Mouse (Mus musculus): ENCODE data around the gene Mrps18a. TPM values are rescaled to one million over a fixed set of nuclear protein-coding genes. Genes with fewer than 3 reads are reported as not detected.

Mrps18a gene
- total and polyA plus RNA-seq, 2 experiments, result 33.3 to 44.6 TPM

DNA sequence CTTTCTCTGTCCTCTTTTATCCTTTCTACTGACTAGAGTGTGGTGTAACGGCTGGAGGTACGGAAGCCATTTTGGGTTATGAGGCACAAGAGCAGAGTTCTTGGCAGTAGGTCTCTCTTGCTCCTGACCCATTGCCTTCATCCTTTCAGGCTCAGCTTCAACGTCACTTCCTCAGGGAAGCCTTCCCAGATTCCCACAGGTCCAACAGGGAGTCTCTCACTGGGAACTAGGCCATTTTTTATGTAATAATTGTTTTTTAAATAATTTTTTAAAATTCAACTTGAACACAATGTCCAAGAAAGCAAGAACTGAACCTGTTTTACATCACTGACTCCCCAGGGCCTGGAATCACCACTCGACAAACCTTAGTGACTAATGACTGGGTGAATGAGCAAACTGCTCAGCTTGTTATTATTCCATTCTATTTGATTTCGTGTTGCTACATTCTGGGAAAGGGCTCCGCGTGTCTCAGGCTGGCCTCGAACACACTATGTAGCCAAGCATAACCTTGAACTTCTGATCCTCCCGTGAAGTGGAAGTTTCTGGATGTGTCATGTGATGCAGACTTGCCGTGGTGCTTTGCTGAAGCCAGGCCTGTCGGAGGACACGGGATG is 32.8 kb upstream of the Mrps18a start:
- TF ChIP-seq CTCF (IDR thresholded peaks at IDR 0.05; ENCODE audit: low read depth, low read length) (no peak), POLR2A (IDR thresholded peaks at IDR 0.05; ENCODE audit: extremely low read depth, insufficient read depth, low read length) (no peak)
- Histone ChIP-seq H3K4me1 (ENCODE audit: control insufficient read depth, insufficient read depth, low read length) (peaks cover 6% of the 10 kb centered on the region), H3K27me3 (ENCODE audit: control insufficient read depth, insufficient read depth, low read length) (no peaks in the 10 kb centered on the region), H3K4me3 (ENCODE audit: insufficient read depth, low read depth, low read length) (no peak overlapping the region), H3K36me3 (ENCODE audit: control insufficient read depth, insufficient read depth, low read length) (no peaks in the 10 kb centered on the region), H3K9ac (ENCODE audit: low read depth, low read length) (no peak overlapping the region), H3K27ac (replicated peaks; ENCODE audit: insufficient read depth, low read depth, low read length) (no peak overlapping the region), H3K79me2 (ENCODE audit: control insufficient read depth, insufficient read depth, low read length) (no peaks in the 10 kb centered on the region)
- no peak for DNase-seq (ENCODE audit: extremely low read depth, low read depth, low spot score)
- 91% methylated on average over 12 of the region's 12 CpGs for WGBS

- no peak overlapping the region for H3K4me3 ChIP-seq (ENCODE audit: insufficient read depth, low read depth, low read length)
- no peaks in the 10 kb centered on the region for H3K27me3 ChIP-seq (ENCODE audit: control insufficient read depth, insufficient read depth, low read length)
- H3K27ac ChIP-seq (replicated peaks; ENCODE audit: insufficient read depth, low read depth, low read length), result no peak overlapping the region
- no peaks in the 10 kb centered on the region for H3K4me1 ChIP-seq (ENCODE audit: control insufficient read depth, insufficient read depth, low read length)
- no peaks in the 10 kb centered on the region for H3K36me3 ChIP-seq (ENCODE audit: control insufficient read depth, insufficient read depth, low read length)
- H3K9ac ChIP-seq (ENCODE audit: low read depth, low read length), result no peak overlapping the region
- TF ChIP-seq POLR2A (IDR thresholded peaks at IDR 0.05; ENCODE audit: extremely low read depth, insufficient read depth, low read length) (no peak), CTCF (IDR thresholded peaks at IDR 0.05; ENCODE audit: low read depth, low read length) (no peak)
- 78% methylated on average over 2 of the region's 2 CpGs for WGBS
- no peaks in the 10 kb centered on the region for H3K79me2 ChIP-seq (ENCODE audit: control insufficient read depth, insufficient read depth, low read length)
- DNase-seq (ENCODE audit: extremely low read depth, low read depth, low spot score), result no peak
Measured at GRCm38 (mm10) chr17:46079037-46079436, 31.7 kb upstream of the Mrps18a start.

DNA sequence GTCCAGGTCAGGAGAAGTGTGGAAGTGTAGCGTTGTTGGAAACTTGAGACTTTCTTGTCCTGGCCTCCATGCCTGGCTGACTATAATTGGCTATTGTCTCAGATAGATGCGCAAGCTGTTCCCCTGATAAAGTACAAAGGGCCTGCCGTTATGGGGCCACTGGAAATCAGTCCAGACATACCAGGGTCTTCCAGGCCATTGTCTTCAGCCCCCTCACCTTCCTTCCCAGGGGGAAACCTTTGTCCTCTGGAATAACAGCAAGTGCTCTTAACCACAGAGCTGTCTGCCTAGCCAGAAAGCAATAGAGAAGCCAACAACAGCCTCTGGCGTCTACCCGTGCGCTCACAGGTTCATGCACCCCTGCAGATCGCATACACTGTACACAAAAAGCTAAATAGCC is 30.4 kb upstream of the Mrps18a start:
- no peak overlapping the region for H3K9ac ChIP-seq (ENCODE audit: low read depth, low read length)
- H3K36me3 ChIP-seq (ENCODE audit: control insufficient read depth, insufficient read depth, low read length), result no peaks in the 10 kb centered on the region
- no peaks in the 10 kb centered on the region for H3K27me3 ChIP-seq (ENCODE audit: control insufficient read depth, insufficient read depth, low read length)
- 88% methylated on average over 7 of the region's 7 CpGs for WGBS
- no peak for TF ChIP-seq POLR2A (IDR thresholded peaks at IDR 0.05; ENCODE audit: extremely low read depth, insufficient read depth, low read length)
- TF ChIP-seq CTCF (IDR thresholded peaks at IDR 0.05; ENCODE audit: low read depth, low read length), result no peak
- no peaks in the 10 kb centered on the region for H3K79me2 ChIP-seq (ENCODE audit: control insufficient read depth, insufficient read depth, low read length)
- no peak overlapping the region for H3K27ac ChIP-seq (replicated peaks; ENCODE audit: insufficient read depth, low read depth, low read length)
- no peaks in the 10 kb centered on the region for H3K4me1 ChIP-seq (ENCODE audit: control insufficient read depth, insufficient read depth, low read length)
- H3K4me3 ChIP-seq (ENCODE audit: insufficient read depth, low read depth, low read length), result no peak overlapping the region
- DNase-seq (ENCODE audit: extremely low read depth, low read depth, low spot score), result no peak

- no peaks in the 10 kb centered on the region for H3K36me3 ChIP-seq (ENCODE audit: control insufficient read depth, insufficient read depth, low read length)
- no peaks in the 10 kb centered on the region for H3K27me3 ChIP-seq (ENCODE audit: control insufficient read depth, insufficient read depth, low read length)
- no peak overlapping the region for H3K27ac ChIP-seq (replicated peaks; ENCODE audit: insufficient read depth, low read depth, low read length)
- no peaks in the 10 kb centered on the region for H3K4me1 ChIP-seq (ENCODE audit: control insufficient read depth, insufficient read depth, low read length)
- DNase-seq (ENCODE audit: extremely low read depth, low read depth, low spot score), result no peak
- WGBS, result 62% methylated on average over 5 of the region's 5 CpGs
- H3K4me3 ChIP-seq (ENCODE audit: insufficient read depth, low read depth, low read length), result no peak overlapping the region
- H3K79me2 ChIP-seq (ENCODE audit: control insufficient read depth, insufficient read depth, low read length), result no peaks in the 10 kb centered on the region
- no peak overlapping the region for H3K9ac ChIP-seq (ENCODE audit: low read depth, low read length)
- no peak for TF ChIP-seq CTCF (IDR thresholded peaks at IDR 0.05; ENCODE audit: low read depth, low read length)
- no peak for TF ChIP-seq POLR2A (IDR thresholded peaks at IDR 0.05; ENCODE audit: extremely low read depth, insufficient read depth, low read length)
Measured at GRCm38 (mm10) chr17:46081042-46081441, 29.7 kb upstream of the Mrps18a start.

DNA sequence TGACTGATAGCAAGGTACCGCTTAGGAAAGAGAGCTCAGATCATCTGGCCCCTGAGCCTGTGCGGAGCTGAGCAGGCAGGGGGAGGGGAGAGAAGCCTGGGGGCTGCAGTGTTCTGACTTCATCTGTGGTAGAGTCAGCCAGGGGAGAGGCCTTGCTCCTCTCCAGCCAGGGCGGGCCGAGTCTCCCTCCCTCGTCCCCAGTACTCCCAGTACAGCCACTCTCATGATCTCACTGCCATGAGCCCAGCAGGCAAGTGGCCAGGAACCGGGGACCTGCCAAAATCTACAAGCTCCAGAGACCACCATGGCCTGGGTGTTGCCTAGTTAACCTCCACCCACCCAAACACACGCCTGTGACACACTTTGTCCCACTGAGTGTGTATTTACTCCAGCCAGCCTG is 29.1 kb upstream of the Mrps18a start:
- DNase-seq (ENCODE audit: extremely low read depth, low read depth, low spot score), result no peak
- H3K27me3 ChIP-seq (ENCODE audit: control insufficient read depth, insufficient read depth, low read length), result no peaks in the 10 kb centered on the region
- no peak overlapping the region for H3K27ac ChIP-seq (replicated peaks; ENCODE audit: insufficient read depth, low read depth, low read length)
- H3K36me3 ChIP-seq (ENCODE audit: control insufficient read depth, insufficient read depth, low read length), result no peaks in the 10 kb centered on the region
- H3K4me3 ChIP-seq (ENCODE audit: insufficient read depth, low read depth, low read length), result no peak overlapping the region
- no peak overlapping the region for H3K9ac ChIP-seq (ENCODE audit: low read depth, low read length)
- 78% methylated on average over 7 of the region's 7 CpGs for WGBS
- no peaks in the 10 kb centered on the region for H3K79me2 ChIP-seq (ENCODE audit: control insufficient read depth, insufficient read depth, low read length)
- no peaks in the 10 kb centered on the region for H3K4me1 ChIP-seq (ENCODE audit: control insufficient read depth, insufficient read depth, low read length)
- no peak for TF ChIP-seq POLR2A (IDR thresholded peaks at IDR 0.05; ENCODE audit: extremely low read depth, insufficient read depth, low read length)
- TF ChIP-seq CTCF (IDR thresholded peaks at IDR 0.05; ENCODE audit: low read depth, low read length), result no peak

DNA sequence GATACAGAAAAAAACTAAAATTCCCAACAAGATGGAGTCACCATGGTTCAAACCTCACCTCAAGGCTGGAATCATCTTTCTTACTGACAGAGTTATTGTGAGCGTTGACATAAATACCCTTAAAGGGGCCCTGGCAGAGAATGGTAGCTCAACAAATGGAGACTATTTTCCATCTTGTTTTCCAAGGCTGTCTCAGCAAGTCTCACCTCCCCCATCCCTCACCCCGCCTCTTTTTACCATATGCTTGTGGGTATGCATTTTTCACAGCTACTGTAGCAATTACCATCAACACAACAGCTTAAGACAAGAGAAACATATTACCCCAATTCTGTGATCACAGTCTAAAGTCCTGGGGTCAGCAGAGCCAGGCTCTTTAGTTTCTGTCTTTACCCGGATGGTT is 27.4 kb upstream of the Mrps18a start:
- TF ChIP-seq POLR2A (IDR thresholded peaks at IDR 0.05; ENCODE audit: extremely low read depth, insufficient read depth, low read length), result no peak
- TF ChIP-seq CTCF (IDR thresholded peaks at IDR 0.05; ENCODE audit: low read depth, low read length), result no peak
- Histone ChIP-seq H3K36me3 (ENCODE audit: control insufficient read depth, insufficient read depth, low read length) (no peaks in the 10 kb centered on the region), H3K9ac (ENCODE audit: low read depth, low read length) (no peak overlapping the region), H3K4me3 (ENCODE audit: insufficient read depth, low read depth, low read length) (no peak overlapping the region), H3K79me2 (ENCODE audit: control insufficient read depth, insufficient read depth, low read length) (no peaks in the 10 kb centered on the region), H3K27ac (replicated peaks; ENCODE audit: insufficient read depth, low read depth, low read length) (no peak overlapping the region), H3K4me1 (ENCODE audit: control insufficient read depth, insufficient read depth, low read length) (no peaks in the 10 kb centered on the region), H3K27me3 (ENCODE audit: control insufficient read depth, insufficient read depth, low read length) (no peaks in the 10 kb centered on the region)
- DNase-seq (ENCODE audit: extremely low read depth, low read depth, low spot score), result no peak
- WGBS, result 87% methylated on average over 3 of the region's 3 CpGs
